Mouse (Mus musculus): Measurements from ENCODE around the gene Gm5916. TPM values are rescaled to one million over a fixed set of nuclear protein-coding genes. Genes with fewer than 3 reads are reported as not detected.

The Gm5916 gene
- not detected for total RNA-seq (2023)

GRCm38 (mm10) chr9:36128679-36129078, at the start of gene Gm5916:
Gm5916 (minus strand) TSS chr9:36128779.

Other genes with a start within 250 kb of the Gm5916 start
- not detected for gene 9230113P08Rik, start 220.4 kb downstream of the Gm5916 start, total RNA-seq (2023)